Mouse (Mus musculus): ENCODE measurements around the gene Erc2.

- TF ChIP-seq POLR2AphosphoS2 (IDR thresholded peaks at IDR 0.05; ENCODE audit: insufficient read length, low read depth) (no peak), USF1 (IDR thresholded peaks at IDR 0.05; ENCODE audit: low read depth) (no peak), MYOG (IDR thresholded peaks at IDR 0.05; ENCODE audit: control insufficient read depth in 1 of 3, insufficient read depth in 1 of 3, insufficient read length in 2 of 3, low read depth in 2 of 3) (no peak), E2F4 (IDR thresholded peaks at IDR 0.05; ENCODE audit: insufficient read depth) (no peak), POLR2A (IDR thresholded peaks at IDR 0.05; ENCODE audit: insufficient read length, low read depth) (no peak), TCF12 (IDR thresholded peaks at IDR 0.05; ENCODE audit: insufficient read depth, poor library complexity, severe bottlenecking) (no peak), MAX (IDR thresholded peaks at IDR 0.05; ENCODE audit: low read depth) (no peak)
Observed at GRCm38 (mm10) chr14:28271846-28272245, 649.6 kb downstream of the Erc2 start.
